Mouse (Mus musculus) ES-E14 (cell line): Measurements from ENCODE around the gene Pax1. TPM values are rescaled to one million over a fixed set of nuclear protein-coding genes. Genes with fewer than 3 reads are reported as not detected.

ENCODE experiments used
- DNase-seq: peaks from one replicate; pipeline ENCODE4 v3.0.0-alpha.2; 2013; ENCODE audit warnings: low read depth, low spot score
- H3K27ac ChIP-seq: 2 replicates; pipeline ENCODE4 v1.5.1; 2012; ENCODE audit warnings: low read depth, mild to moderate bottlenecking, low read length, moderate library complexity, mixed read lengths; ENCODE audit not compliant: poor library complexity, insufficient read depth, severe bottlenecking
- H3K36me3 ChIP-seq: 2 replicates; pipeline ENCODE4 v1.6.1; 2012; ENCODE audit warnings: mild to moderate bottlenecking, low read length, moderate library complexity, mixed read lengths; ENCODE audit not compliant: control insufficient read depth, poor library complexity, insufficient read depth, severe bottlenecking
- H3K4me1 ChIP-seq, 2 experiments: fragments of 150-350 bp in 1 of 2; sonication (generic) in 1 of 2; 2 replicates each; pipeline ENCODE4 v1.6.1; 2012; ENCODE audit warnings: low read length in 2 of 2, mild to moderate bottlenecking in 1 of 2, mixed read lengths in 1 of 2; ENCODE audit not compliant: control insufficient read depth in 2 of 2, insufficient read depth in 2 of 2, poor library complexity in 1 of 2
- H3K4me3 ChIP-seq, 2 experiments: fragments of 150-350 bp in 1 of 2; sonication (generic) in 1 of 2; 2 replicates each; pipeline ENCODE4 v1.5.1; 2012; ENCODE audit warnings: low read length in 2 of 2, low read depth in 1 of 2, mild to moderate bottlenecking in 1 of 2, mixed read lengths in 1 of 2; ENCODE audit not compliant: insufficient read depth in 1 of 2, poor library complexity in 1 of 2, severe bottlenecking in 1 of 2
- H3K9ac ChIP-seq: 2 replicates; pipeline ENCODE4 v1.6.1; 2012; ENCODE audit warnings: low read depth, mild to moderate bottlenecking, low read length, mixed read lengths; ENCODE audit not compliant: poor library complexity, insufficient read depth, severe bottlenecking
- H3K9me3 ChIP-seq: fragments of 150-350 bp; sonication (generic); 2 replicates; pipeline ENCODE4 v1.6.1; 2012; ENCODE audit warnings: low read depth, mild to moderate bottlenecking, low read length; ENCODE audit not compliant: control insufficient read depth, insufficient read depth
- CHD2 ChIP-seq: IDR thresholded peaks from 2 replicates; pipeline ENCODE4 v1.6.1; 2014; ENCODE audit warnings: mild to moderate bottlenecking, low read depth, low read length, inconsistent platforms
- HCFC1 ChIP-seq: IDR thresholded peaks from 2 replicates; pipeline ENCODE4 v1.6.1; 2012; ENCODE audit warnings: low read length, inconsistent platforms, borderline replicate concordance; ENCODE audit not compliant: insufficient read depth
- MAFK ChIP-seq: IDR thresholded peaks from 2 replicates; pipeline ENCODE4 v1.6.1; 2014; ENCODE audit warnings: mild to moderate bottlenecking, low read depth, low read length, inconsistent platforms; ENCODE audit not compliant: insufficient read depth
- ZC3H11A ChIP-seq: IDR thresholded peaks from 2 replicates; pipeline ENCODE4 v1.6.1; 2012; ENCODE audit warnings: low read depth, mild to moderate bottlenecking, inconsistent platforms, low read length, borderline replicate concordance
- ZNF384 ChIP-seq: IDR thresholded peaks from 2 replicates; pipeline ENCODE4 v1.6.1; 2012; ENCODE audit warnings: low read depth, low read length, inconsistent platforms
- in situ Hi-C, 2 experiments: fragments of 600-800 bp; cut with MboI; formaldehyde crosslinking; loops; one replicate each; pipeline ENCODE4 v1.15.1; 2025; ENCODE audit warnings: low sequenced_read_pairs in 2 of 2, inconsistent platforms in 1 of 2; ENCODE audit not compliant: unreplicated experiment in 2 of 2
- total RNA-seq: library from RNA; depleted of rRNA; stranded (reverse); fragments of 300-350 nt; gene quantifications from 2 replicates; pipeline ENCODE4 v1.2.3, GENCODE M21; 2012

The Pax1 gene
- total RNA-seq, 1 experiment: 0.31 TPM

DNA sequence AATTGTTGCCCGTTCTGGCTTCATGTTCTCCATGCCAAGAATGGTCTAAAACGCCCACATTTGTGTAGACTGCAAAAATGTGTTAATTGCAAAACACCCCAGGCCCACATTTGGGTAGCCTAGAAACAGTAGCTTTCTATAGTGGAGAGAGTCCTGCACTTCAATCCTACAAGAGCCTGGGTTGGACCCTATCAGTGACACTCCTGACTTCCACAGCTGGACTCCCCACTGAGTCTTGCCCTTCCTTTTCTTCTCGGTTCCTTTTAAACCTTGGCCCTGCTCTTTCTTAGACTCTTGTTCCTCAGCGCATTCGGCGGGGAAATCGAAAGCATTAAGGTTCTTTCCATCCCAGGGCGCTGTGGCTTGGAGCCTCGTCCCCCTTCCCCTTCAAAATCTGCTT lies 7.8 kb downstream of the Pax1 start:
- Histone ChIP-seq H3K36me3 (no peaks in the 10 kb centered on the region), H3K4me3 (no peak overlapping the region), H3K9ac (no peak overlapping the region), H3K4me1 (peaks cover 0 to 17% of the 10 kb centered on the region in 2 experiments; a peak in 1 of 4 replicates), H3K27ac (no peak overlapping the region), H3K9me3 (no peaks in the 10 kb centered on the region)
- TF ChIP-seq CHD2: no peak
- no peak for TF ChIP-seq HCFC1
- no peak for TF ChIP-seq MAFK
- TF ChIP-seq ZC3H11A: no peak
- no peak for TF ChIP-seq ZNF384
- in situ Hi-C loops: loop anchor here in 1 of 2 experiments (25.0 kb wide), 1 partner anchor 532 kb away; no protein-coding TSS in a partner anchor
- no peak for DNase-seq

GRCm38 (mm10) chr2:147370091-147370490 lies 8.4 kb downstream of the Pax1 start:
- in situ Hi-C loops: loop anchor here (5.0 to 25.0 kb wide), 2 partner anchors 533 to 677 kb away; partner anchors contain the start of gene Foxa2 (in 1 of the 2)
- no peak overlapping the region for H3K27ac ChIP-seq
- no peak for TF ChIP-seq CHD2
- TF ChIP-seq ZNF384: no peak
- TF ChIP-seq MAFK: no peak
- TF ChIP-seq HCFC1: no peak
- no peak for TF ChIP-seq ZC3H11A
- H3K4me1 ChIP-seq: peaks cover 0 to 17% of the 10 kb centered on the region in 2 experiments; a peak in 1 of 4 replicates
- no peaks in the 10 kb centered on the region for H3K9me3 ChIP-seq
- H3K36me3 ChIP-seq: no peaks in the 10 kb centered on the region
- no peak overlapping the region for H3K9ac ChIP-seq
- no peak for DNase-seq
- no peak overlapping the region for H3K4me3 ChIP-seq

DNA sequence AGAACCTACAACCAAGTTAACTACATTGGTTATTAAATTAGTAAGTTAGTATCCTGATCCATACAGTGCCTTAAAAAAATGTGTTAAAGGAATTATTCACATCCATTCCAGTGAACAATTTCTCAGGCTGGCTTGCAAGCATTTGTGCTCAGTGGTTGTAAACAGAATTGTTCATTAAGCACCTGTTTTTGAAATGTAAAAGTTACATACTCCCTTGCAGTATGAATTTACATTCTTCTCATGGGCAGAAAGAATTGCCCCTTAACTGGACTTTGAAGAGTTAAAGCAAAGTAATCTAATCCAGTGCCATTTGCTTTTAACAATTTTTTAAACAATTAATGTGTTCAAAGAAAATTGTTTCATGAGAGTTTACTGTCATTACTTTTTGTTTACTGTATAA lies 9.6 kb downstream of the Pax1 start:
- DNase-seq: no peak
- no peaks in the 10 kb centered on the region for H3K36me3 ChIP-seq
- no peak overlapping the region for H3K27ac ChIP-seq
- peaks cover 0 to 12% of the 10 kb centered on the region in 2 experiments; a peak in 1 of 4 replicates for H3K4me1 ChIP-seq
- in situ Hi-C loops: loop anchor here (5.0 to 25.0 kb wide), 2 partner anchors 534 to 676 kb away; partner anchors contain the start of gene Foxa2 (in 1 of the 2)
- H3K9ac ChIP-seq: no peak overlapping the region
- no peak for TF ChIP-seq ZNF384
- no peak for TF ChIP-seq MAFK
- no peak for TF ChIP-seq HCFC1
- no peak for TF ChIP-seq CHD2
- no peak for TF ChIP-seq ZC3H11A
- H3K4me3 ChIP-seq: no peak overlapping the region
- H3K9me3 ChIP-seq: no peaks in the 10 kb centered on the region

DNA sequence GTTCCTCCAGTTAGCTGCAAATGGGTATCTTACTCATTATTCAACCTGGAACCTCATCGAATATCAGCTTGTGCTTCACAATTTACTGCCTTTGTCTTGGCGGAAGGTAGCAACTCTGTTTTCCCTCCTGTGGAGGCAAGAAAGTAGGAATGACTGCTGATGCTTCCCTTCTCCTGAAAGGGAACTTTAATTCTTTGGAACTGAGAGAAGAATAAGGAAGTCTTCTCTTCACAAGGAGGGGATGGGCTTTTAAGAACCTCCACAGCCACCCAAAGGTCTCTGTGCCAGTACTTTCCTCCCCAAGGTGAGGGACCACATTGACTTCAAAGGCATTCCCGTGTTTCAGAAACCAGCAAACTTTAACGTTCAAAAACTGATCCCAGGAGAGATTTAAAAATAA lies 10.1 kb downstream of the Pax1 start:
- Histone ChIP-seq H3K4me1 (peaks cover 0 to 12% of the 10 kb centered on the region in 2 experiments; a peak in 1 of 4 replicates), H3K4me3 (no peak overlapping the region), H3K9ac (no peak overlapping the region), H3K9me3 (no peaks in the 10 kb centered on the region), H3K27ac (no peak overlapping the region), H3K36me3 (no peaks in the 10 kb centered on the region)
- no peak for DNase-seq
- TF ChIP-seq HCFC1 (no peak), CHD2 (no peak), ZC3H11A (no peak), MAFK (no peak), ZNF384 (no peak)
- in situ Hi-C loops: loop anchor here (5.0 to 25.0 kb wide), 2 partner anchors 535 to 675 kb away; partner anchors contain the start of gene Foxa2 (in 1 of the 2)
